Mouse (Mus musculus) layer of hippocampus, adult 8-10 months (tissue): Measurements from ENCODE around the gene Iffo1. TPM values are rescaled to one million over a fixed set of nuclear protein-coding genes. Genes with fewer than 3 reads are reported as not detected.
"Not testable (repeated sequence)": the region's sequence is repeated elsewhere in the genome, so short reads cannot be mapped to it uniquely, and the experiment has no call there.

Experiments
- DNase-seq, 2 experiments: peaks; one replicate each; pipeline ENCODE4 v3.0.0; 2022; ENCODE audit warnings: low spot score in 2 of 2
- total RNA-seq, 4 experiments: library from RNA; stranded (reverse); gene quantifications; 2 replicates each; pipeline ENCODE4 v1.2.4; 2022

Iffo1 gene
- total RNA-seq, 4 experiments from 2014 or later = 67.2 to 78.4 (median 74.4) TPM

DNA sequence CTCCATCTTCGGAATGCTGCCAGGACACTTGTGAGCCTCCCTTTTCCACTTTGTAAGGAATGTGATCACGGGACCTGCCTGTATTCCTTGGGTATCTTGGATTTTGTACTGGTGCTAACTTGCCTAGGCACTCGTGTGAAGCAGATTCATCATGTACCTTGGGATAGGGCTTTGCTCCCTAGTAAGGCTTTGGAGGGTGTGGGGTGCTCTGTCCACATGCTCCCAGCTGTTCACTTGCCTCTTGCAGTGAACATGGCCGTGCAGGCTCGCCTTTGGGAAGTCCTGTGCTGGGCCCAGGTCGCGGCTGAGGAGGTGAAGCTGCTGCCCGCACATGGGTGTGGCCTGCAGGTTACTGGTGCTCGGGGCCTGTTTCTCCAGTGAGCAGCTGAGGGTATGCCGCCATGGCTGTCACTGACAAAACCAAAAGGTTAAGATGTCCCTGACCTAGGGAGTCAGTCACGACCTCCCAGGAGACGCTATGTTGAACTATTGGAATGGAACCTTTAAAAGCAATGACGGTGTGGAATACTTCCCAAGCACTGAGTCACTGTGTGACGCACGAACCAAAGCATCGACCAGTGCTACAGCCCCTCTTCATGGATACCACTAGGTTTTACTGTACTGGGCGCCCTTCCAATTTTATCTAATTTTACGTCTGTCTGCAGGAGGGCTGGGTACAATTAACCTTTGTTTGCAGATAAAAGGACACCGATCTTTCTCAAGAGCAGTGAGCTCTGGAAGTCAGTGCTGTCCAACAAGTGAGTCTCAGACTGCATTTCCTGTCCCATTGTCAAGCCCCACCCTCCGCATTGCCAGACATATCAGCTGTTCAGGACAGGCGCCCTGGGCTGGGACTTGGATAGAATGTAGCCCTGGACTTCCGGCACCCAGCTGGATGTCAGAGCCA is 16.1 kb downstream of the Iffo1 start:
- DNase-seq = peak in 1 of 2 experiments; percentile 55

DNA sequence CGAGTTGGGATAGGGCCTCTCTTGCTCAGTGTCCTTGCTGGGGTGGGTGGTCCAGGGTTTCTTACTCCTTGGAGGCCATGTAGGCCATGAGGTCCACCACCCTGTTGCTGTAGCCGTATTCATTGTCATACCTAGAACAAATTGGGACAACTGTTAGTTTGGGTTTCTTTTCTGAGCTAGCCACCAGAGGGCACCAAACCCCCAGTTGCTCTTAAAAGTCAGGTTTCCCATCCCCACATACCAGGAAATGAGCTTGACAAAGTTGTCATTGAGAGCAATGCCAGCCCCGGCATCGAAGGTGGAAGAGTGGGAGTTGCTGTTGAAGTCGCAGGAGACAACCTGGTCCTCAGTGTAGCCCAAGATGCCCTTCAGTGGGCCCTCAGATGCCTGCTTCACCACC is 16.9 kb downstream of the Iffo1 start:
- DNase-seq = peak in 1 of 2 experiments; percentile 69

DNA sequence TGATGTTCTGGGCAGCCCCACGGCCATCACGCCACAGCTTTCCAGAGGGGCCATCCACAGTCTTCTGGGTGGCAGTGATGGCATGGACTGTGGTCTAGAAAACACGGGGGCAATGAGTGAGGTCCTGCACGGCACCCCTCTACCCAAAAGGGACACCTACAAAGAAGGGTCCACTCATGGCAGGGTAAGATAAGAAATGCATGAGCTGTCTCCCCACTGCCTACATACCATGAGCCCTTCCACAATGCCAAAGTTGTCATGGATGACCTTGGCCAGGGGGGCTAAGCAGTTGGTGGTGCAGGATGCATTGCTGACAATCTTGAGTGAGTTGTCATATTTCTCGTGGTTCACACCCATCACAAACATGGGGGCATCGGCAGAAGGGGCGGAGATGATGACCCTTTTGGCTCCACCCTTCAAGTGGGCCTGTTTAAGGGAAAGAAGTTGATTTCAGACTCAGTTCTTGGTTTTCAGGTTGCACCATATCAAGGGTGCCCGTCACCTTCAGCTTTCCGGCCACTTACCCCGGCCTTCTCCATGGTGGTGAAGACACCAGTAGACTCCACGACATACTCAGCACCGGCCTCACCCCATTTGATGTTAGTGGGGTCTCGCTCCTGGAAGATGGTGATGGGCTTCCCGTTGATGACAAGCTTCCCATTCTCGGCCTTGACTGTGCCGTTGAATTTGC is 17.7 kb downstream of the Iffo1 start:
- DNase-seq = not testable (repeated sequence)

DNA sequence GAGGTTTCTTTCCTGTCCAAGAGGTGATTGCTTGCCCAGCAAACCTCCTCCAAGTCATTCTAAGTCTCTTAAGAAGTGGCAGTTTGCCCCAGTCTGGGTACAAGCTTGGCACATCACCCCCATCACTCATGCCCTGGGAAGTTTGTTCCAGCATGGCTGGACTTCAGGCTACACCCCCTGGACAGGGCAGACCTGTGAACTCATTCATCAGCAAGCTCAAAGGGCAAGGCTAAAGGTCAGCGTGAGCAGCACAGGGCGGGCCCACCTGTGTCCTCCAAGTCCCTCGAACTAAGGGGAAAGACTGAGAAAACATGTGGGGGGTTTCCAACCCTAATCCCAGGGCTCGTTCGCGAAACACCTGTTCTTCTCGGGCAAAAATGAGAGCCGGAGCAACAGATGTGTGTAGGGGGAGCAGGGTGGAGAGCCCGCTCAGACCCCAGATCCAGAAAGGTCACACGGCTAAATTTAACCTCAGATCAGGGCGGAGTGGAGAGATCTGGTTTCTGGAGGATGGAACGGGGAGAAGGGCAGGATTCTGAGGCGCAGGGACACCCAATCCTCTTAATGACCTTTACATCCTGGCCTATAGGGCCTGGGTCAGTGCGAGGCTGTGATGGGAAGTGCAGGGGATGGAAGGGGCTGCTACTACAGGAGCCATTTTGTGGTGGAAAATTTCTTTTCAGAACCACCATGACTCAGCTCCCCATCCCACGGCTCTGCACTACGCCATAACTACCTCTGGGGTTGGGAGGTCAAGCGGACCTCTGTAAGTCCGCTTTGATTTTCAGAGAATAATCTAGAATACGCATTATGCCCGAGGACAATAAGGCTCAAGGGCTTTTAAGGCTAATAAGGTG is 19.0 kb downstream of the Iffo1 start:
- DNase-seq = peak in 1 of 2 experiments; percentile 79

DNA sequence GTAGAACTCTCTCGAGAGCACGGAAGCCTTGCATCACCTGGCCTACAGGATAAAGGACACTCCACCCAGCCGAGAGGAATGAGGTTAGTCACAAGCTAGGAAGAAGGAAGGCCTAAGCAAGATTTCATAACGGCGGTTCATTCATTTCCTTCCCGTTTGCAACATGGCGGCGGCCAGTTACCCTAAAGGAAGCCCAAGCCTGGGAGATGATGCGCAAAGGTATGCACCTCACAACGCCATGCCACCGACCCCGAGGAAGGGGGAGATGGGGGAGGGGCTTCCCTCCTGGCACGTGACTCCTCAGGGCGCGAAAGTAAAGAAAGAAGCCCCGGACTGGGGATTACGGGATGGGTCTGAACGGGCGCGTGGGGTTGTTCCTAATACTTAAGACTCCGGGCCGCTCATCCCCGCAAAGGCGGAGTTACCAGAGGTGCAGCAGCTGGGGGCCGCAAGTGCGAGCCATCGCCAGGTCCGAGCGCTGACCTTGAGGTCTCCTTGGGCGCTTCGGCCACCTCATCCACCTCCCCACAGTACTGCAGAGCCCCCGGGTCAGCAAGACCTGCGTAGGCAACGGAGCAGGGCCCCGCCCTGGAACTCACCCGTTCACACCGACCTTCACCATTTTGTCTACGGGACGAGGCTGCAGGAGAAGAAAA is 19.8 kb downstream of the Iffo1 start:
- no peak for DNase-seq

DNA sequence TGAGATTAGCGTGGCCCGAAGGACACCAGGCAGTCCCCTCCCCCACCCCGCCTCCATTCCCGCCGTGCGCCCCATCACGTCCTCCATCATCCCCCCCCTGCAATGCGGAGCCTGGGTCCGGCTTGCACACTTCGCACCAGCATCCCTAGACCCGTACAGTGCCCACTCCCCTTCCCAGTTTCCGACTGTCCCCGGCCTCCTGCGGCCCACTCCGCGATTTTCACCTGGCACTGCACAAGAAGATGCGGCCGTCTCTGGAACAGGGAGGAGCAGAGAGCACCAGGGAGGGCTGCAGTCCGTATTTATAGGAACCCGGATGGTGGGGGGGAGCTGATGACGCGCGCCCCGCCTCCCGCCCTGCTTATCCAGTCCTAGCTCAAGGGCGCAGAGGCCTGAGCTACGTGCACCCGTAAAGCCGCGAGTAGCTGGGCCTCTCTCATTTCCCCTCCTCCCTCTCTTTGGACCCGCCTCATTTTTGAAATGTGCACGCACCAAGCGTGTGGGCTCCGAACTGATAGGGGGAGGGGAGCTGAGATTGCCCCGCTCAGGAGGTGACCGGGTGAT is 20.4 kb downstream of the Iffo1 start:
- peak; percentile 97 to 98 for DNase-seq

DNA sequence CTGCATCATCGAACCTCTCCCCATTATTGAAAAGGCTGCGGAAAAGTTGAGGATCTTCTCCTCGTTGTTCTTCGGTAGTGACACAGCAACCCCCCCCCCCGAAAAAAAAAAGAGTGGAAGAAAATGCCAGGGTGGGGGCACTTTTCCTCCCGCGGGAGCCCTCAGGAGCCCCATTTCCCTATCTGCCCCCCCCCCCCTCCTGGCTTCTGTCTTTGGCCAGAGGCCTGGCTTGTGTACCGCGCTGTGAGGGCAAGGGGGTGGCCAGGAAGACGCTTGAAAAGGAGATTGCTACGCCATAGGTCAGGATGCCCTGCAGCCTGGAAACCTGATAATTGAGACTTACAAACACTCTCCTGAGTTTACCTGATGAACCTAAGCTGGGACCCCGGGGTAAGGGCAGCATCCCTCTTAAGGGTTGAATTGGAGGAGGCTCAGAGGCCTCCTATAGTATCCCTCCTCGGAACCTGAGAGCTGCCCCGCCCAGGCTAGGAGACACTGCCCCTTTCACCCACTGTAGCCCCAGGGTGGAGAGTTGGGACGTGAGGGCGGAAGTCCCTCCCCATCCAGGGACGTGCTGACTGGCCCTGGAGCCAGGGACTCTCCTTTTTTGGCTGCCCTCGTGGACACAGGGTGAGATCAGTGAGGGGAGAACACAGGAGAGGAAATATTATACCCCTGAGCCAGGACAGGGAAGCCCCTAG is 21.2 kb downstream of the Iffo1 start, which contains the start of gene Gapdh:
Gene Gapdh (minus strand): TSS at position 417 of the 701 bp plus-strand sequence.
- no peak for DNase-seq

DNA sequence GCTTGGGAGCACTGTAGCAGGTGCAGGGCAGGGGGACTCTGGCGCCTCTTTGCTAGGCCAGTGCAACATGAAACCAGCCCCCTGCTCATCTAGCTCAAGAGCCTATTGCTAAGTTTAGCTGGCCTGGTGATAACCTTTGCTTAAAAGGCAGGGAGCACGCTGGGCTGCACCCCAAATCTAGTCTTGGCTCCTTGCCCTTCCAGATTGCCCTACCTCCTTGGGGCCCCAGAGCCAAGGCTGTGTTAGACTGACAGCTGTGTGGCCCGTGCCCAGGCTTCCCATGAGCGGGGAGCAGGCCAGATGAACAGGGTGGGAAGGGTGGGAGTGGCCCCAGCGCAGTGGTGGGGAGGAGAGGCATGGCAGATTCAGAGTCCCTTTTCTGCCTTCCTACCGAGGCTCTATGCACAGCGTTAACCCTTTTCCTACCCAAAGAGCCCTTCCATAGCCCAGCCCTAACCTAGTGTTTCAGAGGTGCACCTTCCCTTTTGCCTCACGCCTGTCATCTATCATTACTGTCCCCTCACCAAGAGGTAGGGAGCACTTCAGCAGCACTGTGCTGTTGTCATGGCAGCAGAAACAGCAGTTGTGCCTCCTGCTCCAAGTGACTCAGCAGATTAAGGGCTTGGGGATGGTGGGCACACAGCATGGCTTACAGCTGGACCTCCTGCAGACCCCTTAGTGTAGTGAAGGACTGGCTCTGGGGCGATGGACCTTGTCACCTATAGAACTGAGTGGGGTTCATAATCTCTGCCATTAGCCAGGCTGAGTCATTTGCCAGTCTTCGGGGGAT is 22.0 kb downstream of the Iffo1 start:
- no peak for DNase-seq

DNA sequence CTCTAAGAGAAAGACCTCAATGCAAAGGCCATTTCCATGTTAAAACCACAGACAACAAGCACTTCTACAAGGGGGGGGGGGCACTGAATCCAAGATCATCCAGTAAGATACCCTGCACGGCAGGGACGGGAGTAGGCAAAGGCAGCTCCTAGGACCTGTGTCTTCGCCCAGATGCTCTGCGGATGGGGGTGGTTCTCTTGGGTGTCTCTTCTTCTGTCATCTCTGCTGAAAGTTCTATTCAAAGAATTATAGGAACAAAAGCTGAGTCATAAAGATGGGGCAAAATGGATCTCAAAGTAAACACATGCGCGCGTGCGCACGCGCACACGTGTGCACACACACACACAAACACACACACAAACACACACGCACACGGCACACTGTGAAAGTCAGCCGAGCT is 23.0 kb downstream of the Iffo1 start:
- no peak for DNase-seq

DNA sequence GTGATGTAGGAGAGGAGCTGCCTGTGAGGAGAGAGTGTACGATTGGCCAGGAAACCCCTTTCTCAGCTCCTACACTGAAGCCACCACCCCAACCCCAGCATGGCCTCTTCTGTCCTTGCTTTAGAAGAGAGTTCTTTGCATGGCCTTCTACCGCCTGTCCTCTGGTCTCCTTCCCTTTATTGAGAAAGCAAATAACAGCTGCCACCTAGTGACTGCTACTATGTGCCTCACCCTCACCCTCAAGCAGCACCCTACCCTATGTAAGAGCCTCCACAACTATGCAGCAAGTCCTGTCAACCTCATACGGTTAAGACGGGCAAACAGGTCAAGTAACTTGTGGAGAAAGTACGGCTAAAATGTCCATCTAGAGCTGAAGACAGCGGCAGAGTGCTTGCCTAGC is 25.2 kb downstream of the Iffo1 start:
- DNase-seq = no peak

DNA sequence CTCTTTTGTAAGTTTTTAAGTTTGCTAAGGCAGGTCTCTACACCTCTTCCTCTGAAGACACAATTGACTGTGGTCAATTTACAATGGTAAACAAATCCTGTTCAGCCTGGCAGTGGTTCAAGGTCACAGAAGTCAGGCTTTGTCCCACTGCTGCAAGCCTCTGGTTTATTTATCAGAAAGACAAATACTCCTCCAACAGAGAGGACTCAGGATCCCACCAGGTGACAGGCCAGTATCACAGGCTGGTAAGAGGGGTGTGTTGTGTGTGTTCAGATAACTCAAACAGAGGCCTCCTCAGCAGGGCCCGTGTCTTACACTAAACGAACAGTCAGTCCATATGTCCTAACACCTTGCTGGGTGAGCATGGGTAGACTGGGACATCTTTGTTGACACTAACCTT is 27.4 kb downstream of the Iffo1 start:
- DNase-seq = no peak

DNA sequence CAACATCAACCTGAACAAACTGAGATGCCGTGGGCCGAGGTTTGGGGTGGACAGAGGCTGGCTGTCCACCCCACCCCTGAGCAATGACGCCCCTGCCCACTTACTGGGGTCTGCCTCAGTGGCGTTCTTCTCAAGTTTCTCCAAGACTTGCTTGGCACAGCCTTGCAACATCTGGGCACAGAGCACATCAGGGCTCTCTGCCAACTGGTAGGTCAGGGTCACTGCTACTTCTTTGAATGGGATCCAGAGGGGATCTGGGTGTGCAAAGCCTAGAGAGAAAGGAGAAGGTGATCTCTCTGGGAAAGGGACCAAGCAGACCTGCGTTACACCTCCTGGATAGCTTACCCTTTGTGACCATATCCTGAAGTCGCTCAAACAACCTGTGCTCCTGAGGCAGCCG is 28.2 kb downstream of the Iffo1 start:
- no peak for DNase-seq

DNA sequence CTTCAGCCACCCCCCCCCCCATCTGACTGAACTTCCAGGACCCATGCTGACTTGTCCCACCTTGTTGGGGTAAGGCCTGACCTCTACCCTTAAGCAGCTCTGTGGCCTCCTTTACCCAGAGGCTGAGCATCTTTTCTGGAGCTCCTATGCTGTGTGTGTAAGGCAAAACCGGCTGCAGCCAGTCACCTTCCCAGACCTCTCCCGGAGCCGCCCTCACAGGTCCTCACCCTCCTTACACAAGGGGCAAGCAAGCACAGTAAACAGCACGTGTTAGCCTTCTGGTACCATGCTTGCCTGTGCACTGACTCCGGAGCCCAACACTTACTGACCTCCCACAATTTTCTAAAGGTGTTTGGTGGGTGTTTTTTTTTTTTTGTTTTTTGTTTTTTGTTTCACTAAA is 30.4 kb downstream of the Iffo1 start:
- no peak for DNase-seq

DNA sequence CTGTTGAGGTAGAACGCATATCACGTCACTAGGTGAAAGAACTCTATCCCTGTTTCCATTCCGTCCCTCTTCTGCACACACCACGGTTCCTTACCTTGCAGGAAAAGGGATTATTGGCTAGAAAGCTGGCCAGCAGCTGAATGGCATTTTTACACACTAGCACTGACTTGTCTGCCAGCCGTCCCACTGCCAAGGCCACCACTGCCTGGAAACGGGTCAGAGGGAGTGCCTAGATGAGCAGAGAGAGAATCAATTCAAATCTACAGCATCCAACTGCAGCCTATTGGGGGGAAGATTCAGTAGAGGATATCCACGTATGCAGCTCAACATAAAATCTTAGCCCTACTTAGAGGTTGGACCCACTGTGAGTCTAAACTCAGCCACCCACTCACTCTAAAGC is 34.6 kb downstream of the Iffo1 start:
- no peak for DNase-seq

DNA sequence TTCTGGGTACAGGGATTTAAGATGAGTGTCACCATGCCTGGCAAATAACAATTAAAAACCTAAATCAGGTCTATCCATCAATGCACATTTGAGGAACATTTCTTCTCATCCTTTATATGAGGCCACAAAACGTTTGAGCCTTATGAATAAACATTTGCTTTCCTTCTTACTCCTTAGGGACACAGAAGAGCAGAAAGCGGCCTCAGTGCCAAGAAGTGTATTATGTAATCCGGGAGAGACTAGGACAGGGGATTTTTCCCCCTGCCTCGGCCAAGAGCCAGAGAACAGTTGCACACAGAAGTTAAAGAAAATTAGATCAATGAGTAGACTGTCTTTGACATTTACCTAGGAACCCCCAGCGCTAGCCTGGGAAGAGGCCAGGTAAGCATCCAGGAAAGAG is 37.1 kb downstream of the Iffo1 start:
- peak in 1 of 2 experiments; percentile 15 for DNase-seq

DNA sequence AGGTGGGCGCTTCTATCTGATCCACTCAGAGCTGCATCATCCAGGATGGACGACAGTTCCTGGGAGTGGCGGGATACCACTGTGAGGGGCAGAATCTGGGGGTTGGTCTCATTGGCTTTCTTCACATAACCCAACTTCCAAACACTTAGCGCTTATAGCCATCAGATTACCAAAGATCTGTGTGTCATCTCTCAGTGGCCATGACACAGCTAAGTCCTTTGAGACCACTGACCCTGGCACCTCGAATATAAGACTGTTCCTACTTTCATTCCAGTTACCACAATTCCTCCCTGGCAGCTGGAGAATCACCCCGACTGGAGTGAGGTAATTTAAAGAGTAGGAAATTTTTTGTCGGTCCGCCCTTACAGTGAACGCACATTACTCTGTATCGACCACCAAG is 41.2 kb downstream of the Iffo1 start:
- DNase-seq = no peak

DNA sequence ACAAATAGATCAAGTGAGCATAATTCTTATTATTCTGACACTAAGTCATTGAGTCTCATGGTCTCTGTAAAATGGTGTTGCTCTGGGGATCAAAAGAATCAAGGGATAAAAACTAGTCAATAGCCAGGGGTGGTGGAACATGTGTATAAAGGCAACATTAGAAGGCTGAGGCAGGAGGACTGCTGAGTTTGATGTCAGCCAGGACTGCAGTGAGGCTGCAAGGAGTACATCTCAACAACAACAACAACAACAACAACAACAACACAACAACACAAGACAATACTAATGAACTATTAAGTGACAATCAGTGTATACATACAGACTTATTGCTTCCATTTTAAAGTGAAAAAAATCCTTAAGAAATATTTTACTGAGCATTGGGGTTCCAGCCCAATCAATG is 45.8 kb downstream of the Iffo1 start:
- no peak for DNase-seq

DNA sequence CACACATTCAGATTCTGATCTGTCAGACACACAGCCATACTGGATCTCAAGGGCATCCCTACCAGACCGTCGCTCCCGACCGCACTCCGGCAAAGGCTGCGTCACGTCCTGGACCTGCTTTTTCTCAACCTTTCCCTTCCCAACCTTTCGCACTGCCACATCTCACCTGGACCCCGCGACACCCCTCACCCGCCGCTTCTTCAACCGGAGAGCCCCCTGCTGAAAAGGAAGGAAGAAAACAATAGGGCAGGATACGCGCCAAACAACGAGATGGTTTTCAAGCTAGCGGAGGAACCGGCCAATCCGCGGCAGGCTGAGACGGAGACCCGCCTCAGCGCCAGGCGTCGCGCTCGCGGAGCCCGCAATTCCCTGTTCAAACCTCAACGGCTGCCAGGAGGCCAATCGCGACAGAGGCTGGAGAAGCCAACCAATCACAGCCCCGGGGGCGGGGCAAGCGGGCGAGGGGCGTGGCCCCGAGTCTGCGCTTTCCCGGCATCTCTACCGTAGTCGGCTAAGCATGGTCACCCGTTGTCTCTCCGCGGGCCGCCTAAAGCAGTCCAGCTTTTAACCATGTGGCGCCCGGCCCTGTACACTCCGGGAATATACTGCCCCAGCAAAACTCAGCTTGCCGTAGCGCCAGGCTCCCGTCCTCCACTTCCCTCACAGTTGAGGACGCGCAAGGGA is 46.4 kb downstream of the Iffo1 start, which contains the start of the genes Ncapd2 and Mrpl51:
Gene Ncapd2 (minus strand): TSS at position 370 of the 684 bp plus-strand sequence.
Gene Mrpl51 (plus strand): TSS at position 470 of the 684 bp plus-strand sequence.
- DNase-seq = peak; percentile 96 to 97
